10 mouse cellular contexts compared by ENCODE assay signal in genomic region chr19:38263829-38264504, GRCm38 (mm10). TPM values are rescaled to one million over a fixed set of nuclear protein-coding genes. Genes with fewer than 3 reads are reported as not detected.
A peak's percentile ranks its signal among the peaks of the same experiment; 100 is the strongest.
DNase-seq lines count a peak whose midpoint lies in the region; ATAC-seq lines count a peak whose summit lies in the region.
"Had no signal": no experiment of that assay in that cellular context is flagged by ENCODE, and none has a peak within 500 bp of the region (broad histone marks: within the 10 kb centered on the region; RNA-seq: fewer than 3 reads in every experiment).

No protein-coding gene starts in this region.

- H3K4me3 ChIP-seq in forebrain, embryonic 15.5 days = peak overlapping the region; percentile 33
- peak overlapping the region; percentile 23 for H3K4me3 ChIP-seq in hindbrain, embryonic 12.5 days
- H3K4me3 ChIP-seq: liver, embryonic 15.5 days had no signal

- H3K27me3 ChIP-seq in forebrain, embryonic 15.5 days = no peaks in the 10 kb centered on the region
- H3K27me3 ChIP-seq in hindbrain, embryonic 12.5 days = peaks cover 5% of the 10 kb centered on the region; the same call in 1 of the 2 replicates

- peak overlapping the region; percentile 48 for H3K9ac ChIP-seq in forebrain, embryonic 15.5 days (replicated peaks)
- H3K9ac ChIP-seq in hindbrain, embryonic 12.5 days = no peak overlapping the region; the same call in 1 of the 2 replicates
- H3K9ac ChIP-seq: liver, embryonic 15.5 days had no signal

- H3K36me3 ChIP-seq in forebrain, embryonic 15.5 days = no peaks in the 10 kb centered on the region
- H3K36me3 ChIP-seq in hindbrain, embryonic 12.5 days = no peaks in the 10 kb centered on the region
- H3K36me3 ChIP-seq: liver, embryonic 15.5 days had no signal

- peak; percentile 42 for ATAC-seq in cerebellum, adult (ENCODE audit: insufficient number of reproducible peaks, low FRiP score, low TSS enrichment)
- ATAC-seq in forebrain, embryonic 15.5 days (replicated peaks) = peak; percentile 75
- peak; percentile 72 for ATAC-seq in hindbrain, embryonic 12.5 days (ENCODE audit: low FRiP score)
- ATAC-seq in inflammation-experienced regulatory T-cells, adult 6 months = no peak

- peak; percentile 9 for DNase-seq in kidney, adult 9 months
- no peak for DNase-seq in kidney, adult 11 months
- peak; percentile 34 for DNase-seq in left cerebral cortex, postnatal 4 days
- peak; percentile 74 for DNase-seq in retina, postnatal 1 day

- WGBS in forebrain, embryonic 15.5 days = 7% methylated on average over 14 of the region's 14 CpGs
- WGBS in hindbrain, embryonic 12.5 days = 27% methylated on average over 14 of the region's 14 CpGs

- H3K4me2 ChIP-seq in forebrain, embryonic 15.5 days (replicated peaks) = peak overlapping the region; percentile 50
- peak overlapping the region; percentile 47 for H3K4me2 ChIP-seq in hindbrain, embryonic 12.5 days (replicated peaks)
- H3K4me2 ChIP-seq: liver, embryonic 15.5 days had no signal

- peak overlapping the region; percentile 89 for H3K27ac ChIP-seq in forebrain, embryonic 15.5 days (replicated peaks)
- H3K27ac ChIP-seq in hindbrain, embryonic 12.5 days = no peak overlapping the region
- H3K27ac ChIP-seq: liver, embryonic 15.5 days had no signal

- peaks cover 30% of the 10 kb centered on the region for H3K4me1 ChIP-seq in forebrain, embryonic 15.5 days
- 0 out of 2 replicates have a peak, but pooled peaks cover 4% of the 10 kb centered on the region for H3K4me1 ChIP-seq in hindbrain, embryonic 12.5 days
- H3K4me1 ChIP-seq: liver, embryonic 15.5 days had no signal

- intact Hi-C loops in left cerebral cortex, postnatal 4 days (cut with DNase I) = loop anchor here (2.0 to 10.0 kb wide), 2 partner anchors 39 to 61 kb away; partner anchors contain the start of gene Fra10ac1

- no peaks in the 10 kb centered on the region for H3K9me3 ChIP-seq in forebrain, embryonic 15.5 days
- H3K9me3 ChIP-seq in hindbrain, embryonic 12.5 days (replicated peaks) = no peaks in the 10 kb centered on the region
- H3K9me3 ChIP-seq: liver, embryonic 15.5 days had no signal

RNA-seq across cellular contexts. Expression of gene Lgi1, which starts 0.4 kb away (rescaled TPM):
- polyA plus RNA-seq in forebrain, embryonic 15.5 days (2015; fragmentation: Nextera tagmentation; extraction: Ambion mirVana) = 13.0 and 14.4 TPM in 2 replicates
- 5.2 and 5.5 TPM in 2 replicates for polyA plus RNA-seq in hindbrain, embryonic 12.5 days (2016; fragmentation: Nextera tagmentation; extraction: Ambion mirVana)
- 10 to 100 TPM; 51.8 to 59.0 TPM for total RNA-seq in left cerebral cortex, postnatal 4 days (2021)
- polyA plus RNA-seq in inflammation-experienced regulatory T-cells, adult 6 months (2017; shearing (Covaris generic)) = under 1 TPM in 1 of 3 experiments, not detected in 2; 0.30 TPM
- total RNA-seq: MEL had no signal

RNA-seq across cellular contexts. Expression of gene Fra10ac1, which starts 40.0 kb away (rescaled TPM):
- polyA plus RNA-seq in forebrain, embryonic 15.5 days (2015; fragmentation: Nextera tagmentation; extraction: Ambion mirVana) = 53.7 and 54.9 TPM in 2 replicates
- 52.7 and 55.2 TPM in 2 replicates for polyA plus RNA-seq in hindbrain, embryonic 12.5 days (2016; fragmentation: Nextera tagmentation; extraction: Ambion mirVana)
- total RNA-seq in left cerebral cortex, postnatal 4 days (2021) = 10 to 100 TPM; 21.8 to 24.2 TPM
- polyA plus RNA-seq in inflammation-experienced regulatory T-cells, adult 6 months (2017; shearing (Covaris generic)) = 10 to 100 TPM; 20.0 to 34.9 (median 33.3) TPM
